Mouse (Mus musculus) CD4-positive, CD25-positive, alpha-beta regulatory T cell, adult 2 months (primary cell): ENCODE data around the gene Cited4.

Experiments
- DNase-seq: peaks from one replicate; pipeline ENCODE4 v3.0.0-alpha.2; 2012; ENCODE audit warnings: low read depth, low spot score

The Cited4 gene

DNA sequence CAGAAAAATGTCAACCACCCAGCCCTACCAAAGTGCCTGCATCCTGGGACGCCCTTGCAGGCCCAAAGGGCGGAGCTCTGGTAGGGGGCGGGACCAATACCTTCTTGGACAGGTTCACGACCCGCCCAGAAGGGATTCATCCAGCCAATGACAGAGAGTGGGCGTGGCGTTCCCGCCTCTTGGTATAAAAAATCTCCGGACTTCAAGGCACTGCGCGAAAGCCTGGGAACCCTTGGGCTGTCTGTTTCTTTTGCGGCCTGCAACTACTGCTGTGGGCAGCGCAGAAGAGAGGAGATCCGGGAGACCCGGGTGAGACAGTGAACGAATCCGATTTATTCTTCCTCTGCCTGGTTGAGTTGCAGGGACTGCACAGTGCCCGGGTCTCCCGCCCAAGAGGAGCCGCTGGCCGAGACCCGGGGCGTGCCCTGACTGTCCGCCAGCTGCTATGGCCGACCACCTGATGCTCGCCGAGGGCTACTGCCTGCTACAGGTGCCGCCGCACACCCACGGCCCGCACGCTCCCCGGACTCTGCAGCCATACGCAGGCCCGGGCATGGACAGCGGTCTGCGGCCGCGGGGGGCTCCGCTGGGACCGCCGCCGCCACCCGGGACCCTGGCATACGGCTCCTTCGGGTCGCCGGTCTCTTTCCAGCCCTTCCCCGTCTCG, at the start of gene Cited4:
Gene Cited4, plus strand, starts transcription at position 215 of the 667 bp plus-strand sequence.
- DNase-seq: peak; percentile 92

GRCm38 (mm10) chr4:120627728-120628127, 38.6 kb upstream of the Cited4 start:
- DNase-seq: no peak

DNA sequence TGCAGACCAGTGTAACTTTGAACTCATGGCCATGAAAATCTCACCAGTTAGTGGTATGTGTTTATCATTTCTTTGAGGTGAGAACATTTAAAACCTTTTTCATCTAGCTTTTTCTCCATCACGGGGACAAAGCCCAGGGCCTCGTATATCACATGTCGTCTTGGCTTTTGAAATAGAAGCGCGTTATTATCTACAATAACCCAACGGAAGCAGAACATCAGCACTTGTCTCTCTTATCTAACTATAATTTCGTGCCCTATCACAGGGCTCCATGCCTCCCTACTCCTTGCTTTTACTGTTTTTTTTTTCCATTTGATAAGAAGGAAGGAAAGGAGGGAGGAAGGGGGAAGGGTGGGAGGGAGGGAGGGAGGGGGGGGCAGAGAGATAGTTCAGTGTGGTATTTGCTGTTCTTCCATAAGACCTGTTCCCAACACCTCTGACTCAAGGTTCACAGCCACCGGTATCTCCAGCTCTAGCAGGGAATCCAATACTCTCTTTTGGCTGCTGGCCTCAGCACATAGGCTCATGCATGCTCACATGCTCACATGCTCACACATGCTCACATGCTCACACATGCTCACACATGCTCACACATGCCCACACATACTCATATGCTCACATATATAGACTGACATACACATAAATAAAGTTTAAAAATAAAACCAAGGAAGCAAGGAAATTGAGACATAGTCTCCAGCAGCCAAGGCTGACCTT, 36.0 kb upstream of the Cited4 start:
- no peak for DNase-seq

DNA sequence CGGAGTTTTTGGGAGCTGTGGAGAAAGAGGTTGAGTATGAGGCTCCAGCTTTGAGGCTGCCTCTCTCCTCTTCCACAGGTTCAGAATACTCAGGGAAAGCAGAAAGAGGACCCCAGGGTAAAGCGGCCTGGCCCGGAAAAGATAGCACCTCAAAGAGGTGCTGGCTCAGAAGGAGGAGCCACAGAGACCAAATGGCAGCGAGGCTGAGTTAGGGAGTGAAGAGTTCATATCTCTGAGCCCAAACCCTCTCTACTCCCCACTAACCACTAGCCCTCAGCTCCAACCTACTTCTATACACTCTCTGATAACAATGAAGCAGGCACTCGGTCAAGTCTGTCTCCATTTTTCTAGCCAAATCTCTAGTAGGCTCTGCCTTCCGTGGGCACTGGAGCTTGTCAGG, 34.5 kb upstream of the Cited4 start:
- DNase-seq: no peak

DNA sequence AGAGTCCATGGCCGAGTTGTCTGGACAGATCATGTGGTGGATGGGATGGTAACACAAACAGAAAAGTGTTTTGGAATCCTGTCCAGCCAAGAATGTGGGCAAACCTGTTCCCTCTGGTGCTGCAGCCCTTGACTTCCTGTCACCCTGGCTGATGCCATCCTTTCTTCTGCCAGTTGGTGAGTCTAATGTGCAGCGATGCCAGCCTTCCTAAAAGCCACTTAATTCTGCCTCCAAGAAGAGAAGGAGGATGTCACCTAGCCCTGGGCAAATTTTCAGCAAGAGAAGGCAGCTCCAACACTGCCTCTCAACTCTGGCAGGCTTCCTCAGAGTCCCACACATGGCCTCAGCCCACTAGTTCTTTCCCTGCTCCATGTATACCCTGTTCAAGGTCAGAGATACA, 31.0 kb upstream of the Cited4 start:
- no peak for DNase-seq

- no peak for DNase-seq
These were observed 24.4 kb upstream of the Cited4 start for GRCm38 (mm10) chr4:120641946-120642345.

DNA sequence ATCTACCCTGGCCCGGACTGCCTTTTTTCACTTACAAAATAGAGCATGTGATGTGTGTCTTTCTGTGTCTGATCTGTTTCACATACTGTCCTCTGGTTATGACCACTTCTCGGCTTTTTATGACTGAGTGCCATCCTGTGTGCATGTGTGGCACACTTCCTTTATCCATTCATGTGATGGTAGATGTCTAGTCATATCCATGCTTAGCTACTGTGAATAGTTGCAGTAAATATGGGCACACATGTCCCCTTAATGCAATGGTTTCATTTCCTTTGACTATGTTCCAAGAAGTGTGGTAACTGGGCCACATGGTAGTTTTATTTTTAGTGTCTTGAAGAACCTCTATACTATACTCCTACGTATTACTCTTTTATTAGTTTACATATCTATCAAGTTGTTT, 22.5 kb upstream of the Cited4 start:
- DNase-seq: no peak

DNA sequence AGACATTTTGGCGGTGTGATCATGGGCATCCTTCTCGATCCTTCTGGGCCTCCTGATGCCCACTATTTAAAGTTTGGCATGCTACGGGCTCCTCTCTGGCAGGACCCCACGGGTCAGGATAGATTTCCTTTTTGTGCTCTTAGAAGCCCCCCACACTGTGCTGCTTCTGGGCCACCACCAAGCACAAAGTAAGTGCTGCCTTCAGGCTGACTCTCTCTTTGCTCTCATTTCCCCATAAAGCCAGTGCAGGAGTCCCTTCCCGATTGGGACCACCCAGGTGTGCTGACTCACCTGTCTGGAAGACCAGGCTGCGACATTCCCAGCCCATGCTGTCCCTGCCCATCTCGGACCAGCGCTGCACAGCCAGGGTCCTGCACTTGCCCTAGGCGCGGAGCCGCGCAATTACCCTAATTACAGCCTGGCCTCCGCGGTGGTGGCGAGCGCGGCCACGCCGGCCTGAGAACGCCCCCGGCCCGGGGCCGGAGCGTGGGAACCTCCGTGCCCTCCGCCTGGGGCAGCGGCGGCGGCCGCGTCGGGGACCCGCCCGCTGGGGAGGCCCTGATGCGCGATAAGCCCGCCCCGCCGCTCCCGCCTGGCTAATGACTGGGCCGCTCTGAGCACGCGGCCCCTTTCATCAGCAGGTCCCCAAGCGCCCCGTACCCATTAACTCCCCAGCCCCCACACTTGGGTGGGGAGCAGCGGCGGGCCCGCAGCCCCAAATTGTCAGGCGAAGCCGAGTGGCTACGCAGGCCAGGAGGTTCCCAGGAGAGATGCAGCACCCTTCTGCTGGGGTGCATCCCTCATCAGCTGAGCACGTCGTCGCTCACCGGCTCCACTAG, 16.8 kb upstream of the Cited4 start:
- no peak for DNase-seq

DNA sequence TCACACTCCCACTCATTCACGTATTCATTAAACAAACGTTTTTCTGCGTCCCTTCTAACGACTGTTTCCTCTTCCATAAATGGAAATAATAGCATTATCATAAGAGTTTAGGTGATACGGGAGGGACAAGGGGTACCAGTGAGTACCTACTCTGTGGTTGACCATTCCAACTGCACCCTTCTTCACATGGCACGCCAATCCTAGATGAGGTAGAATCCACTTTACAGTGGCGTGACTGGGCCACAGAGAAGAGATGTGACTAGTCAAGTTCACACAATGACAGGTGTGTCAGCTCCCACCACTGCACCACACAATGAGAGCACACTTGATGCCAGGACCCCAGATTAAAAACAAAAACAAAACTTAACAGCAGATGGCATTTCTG, 16.2 kb upstream of the Cited4 start:
- no peak for DNase-seq

DNA sequence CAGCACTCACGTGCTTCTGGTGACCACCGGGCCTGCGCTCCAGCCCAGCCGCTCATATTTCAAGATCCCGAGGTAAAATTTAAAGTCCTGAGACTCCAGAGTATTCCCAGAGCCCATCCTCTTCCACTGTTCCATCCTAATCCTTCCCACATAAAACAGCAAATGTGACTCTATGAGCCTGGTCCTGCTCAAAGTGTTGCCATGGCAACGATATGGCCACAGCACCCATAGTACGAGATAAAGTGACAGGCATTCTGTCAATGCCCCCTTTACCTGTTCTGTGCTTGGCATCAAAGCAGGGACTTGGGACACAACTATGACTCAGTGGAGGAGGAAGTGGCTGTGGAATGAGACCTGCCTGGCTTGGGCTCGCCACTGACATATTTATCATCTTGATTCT, 10.5 kb upstream of the Cited4 start:
- DNase-seq: no peak

GRCm38 (mm10) chr4:120660485-120660884, 5.9 kb upstream of the Cited4 start:
- no peak for DNase-seq

DNA sequence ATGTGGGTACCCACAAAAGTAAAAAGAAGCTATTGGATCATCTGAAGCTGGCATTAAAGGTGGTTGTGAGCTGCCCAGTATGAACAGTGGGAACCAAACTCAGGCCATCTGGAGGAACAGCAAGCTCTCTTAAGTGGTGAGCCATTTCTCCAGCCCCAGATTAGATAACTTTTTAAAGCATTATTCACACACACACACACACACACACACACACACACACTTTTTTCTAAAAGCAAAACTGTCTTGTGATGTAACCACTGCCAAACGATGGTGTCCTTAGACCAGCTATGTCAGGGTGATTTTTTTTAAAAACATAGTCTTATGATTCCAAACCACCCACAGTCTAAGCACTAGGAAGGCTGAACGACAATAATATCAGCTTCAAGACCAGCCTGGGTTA, 1.8 kb upstream of the Cited4 start:
- DNase-seq: no peak

GRCm38 (mm10) chr4:120665144-120665700, 1.1 kb upstream of the Cited4 start:
- DNase-seq: no peak

GRCm38 (mm10) chr4:120665782-120666181, 590 bp upstream of the Cited4 start:
- DNase-seq: no peak

DNA sequence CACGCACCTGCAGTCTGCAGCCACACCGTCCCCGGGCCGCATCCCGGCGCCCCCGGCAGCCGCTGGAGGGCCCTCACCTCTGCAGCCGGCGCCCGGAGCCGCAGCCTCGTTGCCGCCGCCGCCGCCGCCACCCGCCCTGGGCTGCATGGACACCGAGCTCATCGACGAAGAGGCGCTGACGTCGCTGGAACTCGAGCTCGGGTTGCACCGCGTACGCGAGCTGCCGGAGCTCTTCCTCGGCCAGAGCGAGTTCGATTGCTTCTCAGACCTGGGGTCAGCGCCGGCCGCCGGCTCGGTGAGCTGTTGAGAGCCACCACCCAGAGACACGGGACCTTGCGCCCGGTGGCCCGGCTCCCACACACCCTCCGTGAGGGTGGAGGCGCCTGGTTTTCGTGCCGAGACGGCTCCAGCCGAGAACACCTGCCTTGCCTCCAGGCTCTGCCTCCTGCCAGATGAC, 701 bp downstream of the Cited4 start:
- peak; percentile 64 for DNase-seq

DNA sequence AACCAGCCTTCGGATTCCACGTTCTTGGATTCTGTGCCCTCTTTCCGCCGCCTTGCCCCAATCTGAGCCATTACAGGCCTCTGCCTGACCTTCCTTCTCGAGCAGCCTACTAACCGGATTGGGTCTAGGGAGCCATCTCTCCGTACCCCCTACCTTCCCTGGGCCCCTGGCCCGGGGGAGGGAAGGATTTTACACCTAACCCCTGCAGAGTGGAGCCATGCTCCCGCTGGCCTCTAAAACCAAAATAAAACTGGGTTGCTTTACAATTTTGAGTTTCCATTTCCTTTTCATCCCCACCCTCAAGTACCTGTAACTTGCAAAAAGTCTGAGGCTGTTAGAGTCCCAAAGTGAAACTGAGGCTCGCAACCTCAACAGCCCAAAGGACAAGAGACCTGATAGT, 1.2 kb downstream of the Cited4 start:
- peak; percentile 7 for DNase-seq

GRCm38 (mm10) chr4:120668551-120668950, 2.2 kb downstream of the Cited4 start:
- no peak for DNase-seq

- no peak for DNase-seq
These were observed 3.2 kb downstream of the Cited4 start for GRCm38 (mm10) chr4:120669585-120669984.

GRCm38 (mm10) chr4:120671046-120671445, 4.7 kb downstream of the Cited4 start:
- no peak for DNase-seq

DNA sequence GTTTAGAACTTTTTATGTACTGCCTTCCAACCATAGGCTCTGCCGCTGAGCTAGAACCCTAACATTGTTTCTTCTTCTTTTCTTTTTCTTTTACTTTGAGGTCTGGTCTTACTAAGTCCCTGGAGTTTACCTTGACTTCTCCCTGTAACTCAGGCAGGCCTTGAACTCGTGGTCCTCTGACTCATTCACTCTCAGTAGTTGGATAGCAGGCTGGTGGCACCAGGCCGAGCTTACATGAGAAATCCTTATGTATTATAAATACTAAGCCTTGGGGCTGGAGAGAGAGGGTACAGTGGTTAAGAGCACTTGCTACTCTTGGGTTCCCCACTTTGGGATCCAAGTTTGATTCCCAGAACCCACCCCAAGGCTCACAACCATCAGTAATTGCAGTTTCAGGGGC, 7.2 kb downstream of the Cited4 start:
- DNase-seq: no peak

DNA sequence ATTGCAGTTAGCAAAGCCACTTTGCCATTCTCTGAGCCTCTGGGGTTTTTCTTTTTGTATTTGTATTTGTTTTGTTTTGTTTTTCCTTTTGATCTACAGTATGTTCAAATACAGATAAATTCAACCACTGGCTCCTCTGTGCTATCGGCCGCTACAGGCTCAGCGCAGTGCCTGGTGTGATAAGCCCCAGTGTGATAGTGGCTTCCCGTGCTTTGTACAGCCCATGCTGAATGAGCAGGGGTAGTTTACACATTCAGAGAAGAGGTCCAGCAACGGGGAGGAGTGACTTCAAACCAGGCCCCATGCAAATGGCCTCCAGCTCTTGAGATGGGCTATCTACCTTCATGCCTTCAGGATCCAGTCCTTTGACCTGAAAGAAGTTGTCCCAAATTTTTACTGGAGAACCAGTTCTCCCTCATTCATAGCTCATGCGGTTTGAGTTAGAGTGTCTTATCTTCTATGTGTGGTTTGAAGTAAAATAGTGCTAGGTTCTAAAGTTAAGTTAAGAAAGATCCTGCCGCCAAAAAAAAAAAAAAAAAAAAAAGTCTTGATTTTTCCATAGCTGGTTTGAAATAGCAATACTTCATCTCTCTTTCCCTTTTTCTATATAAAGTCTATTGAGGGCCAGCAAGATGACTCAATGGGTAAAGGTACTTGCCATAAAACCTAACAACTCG, 8.5 kb downstream of the Cited4 start:
- DNase-seq: no peak

DNA sequence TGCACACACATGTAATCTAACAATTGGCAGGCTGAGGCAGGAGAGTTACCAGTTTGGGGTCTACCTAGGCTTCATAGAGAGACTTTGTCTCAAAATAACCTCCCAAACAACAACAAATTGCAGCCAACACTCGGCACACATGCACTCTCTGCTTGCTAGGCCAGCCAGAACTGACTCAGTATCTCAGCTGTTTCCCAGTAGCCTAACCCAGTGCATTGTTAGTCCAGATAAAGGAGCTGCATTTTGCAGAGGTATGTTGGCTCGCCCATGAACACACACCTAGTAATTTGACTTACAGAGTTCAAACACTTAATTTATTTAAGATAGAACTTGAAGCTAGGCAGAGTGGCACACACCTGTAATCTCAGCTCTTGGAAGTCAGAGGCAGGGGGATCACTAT, 9.3 kb downstream of the Cited4 start:
- DNase-seq: no peak
